Mouse (Mus musculus) heart, postnatal 0 days (tissue): ENCODE results near the gene Ambra1.

ENCODE experiments used
- CTCF ChIP-seq: IDR thresholded peaks from 2 replicates; pipeline ENCODE4 v1.5.1; 2016; ENCODE audit warnings: antibody characterized with exemption, control low read depth, low read depth
- EP300 ChIP-seq: IDR thresholded peaks from 2 replicates; pipeline ENCODE4 v1.6.1; 2016; ENCODE audit warnings: antibody characterized with exemption, low read depth

- TF ChIP-seq CTCF: no peak
- TF ChIP-seq EP300: no peak
Measured at GRCm38 (mm10) chr2:91921181-91921789, 191.4 kb downstream of the Ambra1 start.
